Mouse (Mus musculus) ES-Bruce4 (cell line): ENCODE data around the gene Ush2a. TPM values are rescaled to one million over a fixed set of nuclear protein-coding genes. Genes with fewer than 3 reads are reported as not detected.

Experiments
- H3K27ac ChIP-seq: 2 replicates; pipeline ENCODE4 v1.5.1; 2012; ENCODE audit warnings: low read length, inconsistent platforms; ENCODE audit not compliant: insufficient read depth
- H3K27me3 ChIP-seq: 2 replicates; pipeline ENCODE4 v1.6.1; 2012; ENCODE audit warnings: mild to moderate bottlenecking, low read length, inconsistent platforms; ENCODE audit not compliant: control insufficient read depth, poor library complexity, insufficient read depth, severe bottlenecking
- H3K36me3 ChIP-seq: 2 replicates; pipeline ENCODE4 v1.6.1; 2012; ENCODE audit warnings: inconsistent platforms, mild to moderate bottlenecking, low read length, moderate library complexity; ENCODE audit not compliant: control insufficient read depth, poor library complexity, insufficient read depth, severe bottlenecking
- H3K4me1 ChIP-seq: one replicate; pipeline ENCODE4 v1.8.1; 2011; ENCODE audit warnings: low read length; ENCODE audit not compliant: control insufficient read depth, insufficient read depth
- H3K4me3 ChIP-seq: 2 replicates; pipeline ENCODE4 v1.5.1; 2011; ENCODE audit warnings: low read depth, mild to moderate bottlenecking, low read length
- H3K9ac ChIP-seq: 2 replicates; pipeline ENCODE4 v1.6.1; 2012; ENCODE audit warnings: low read depth, mild to moderate bottlenecking, inconsistent platforms; ENCODE audit not compliant: poor library complexity, severe bottlenecking
- H3K9me3 ChIP-seq: replicated peaks from 2 replicates; pipeline ENCODE4 v1.6.1; 2012; ENCODE audit warnings: mild to moderate bottlenecking, low read length, inconsistent platforms; ENCODE audit not compliant: control insufficient read depth, poor library complexity, insufficient read depth, severe bottlenecking
- CTCF ChIP-seq: IDR thresholded peaks from one replicate; pipeline ENCODE4 v1.8.1; 2011; ENCODE audit warnings: low read depth, low read length
- EP300 ChIP-seq: IDR thresholded peaks from 2 replicates; pipeline ENCODE4 v1.6.1; 2011; ENCODE audit warnings: low read depth, low read length; ENCODE audit not compliant: insufficient read depth
- POLR2A ChIP-seq: IDR thresholded peaks from one replicate; pipeline ENCODE4 v1.8.1; 2011; ENCODE audit warnings: low read length; ENCODE audit not compliant: insufficient read depth
- polyA plus RNA-seq: library from polyadenylated mRNA; stranded (reverse); fragments of >200 nt; gene quantifications from 2 replicates; pipeline ENCODE4 v1.2.4, GENCODE M21; 2011; ENCODE audit warnings: low read depth; ENCODE audit not compliant: missing spikeins, insufficient read depth, insufficient read length

Gene Ush2a
- polyA plus RNA-seq, 1 experiment: not detected

GRCm38 (mm10) chr1:188543364-188543763 lies 281.5 kb downstream of the Ush2a start:
- Histone ChIP-seq H3K27ac (no peak overlapping the region), H3K9ac (no peak overlapping the region), H3K27me3 (no peaks in the 10 kb centered on the region), H3K9me3 (no peaks in the 10 kb centered on the region), H3K4me1 (no peaks in the 10 kb centered on the region), H3K4me3 (no peak overlapping the region), H3K36me3 (no peaks in the 10 kb centered on the region)
- peak; percentile 4 for TF ChIP-seq CTCF
- no peak for TF ChIP-seq POLR2A

- Histone ChIP-seq H3K27me3 (no peaks in the 10 kb centered on the region), H3K9me3 (no peaks in the 10 kb centered on the region), H3K4me1 (no peaks in the 10 kb centered on the region), H3K4me3 (no peak overlapping the region), H3K36me3 (no peaks in the 10 kb centered on the region), H3K27ac (no peak overlapping the region), H3K9ac (no peak overlapping the region)
- no peak for TF ChIP-seq EP300
- TF ChIP-seq CTCF: no peak
- no peak for TF ChIP-seq POLR2A
These were observed 287.9 kb downstream of the Ush2a start for GRCm38 (mm10) chr1:188549686-188550085.

- Histone ChIP-seq H3K27ac (no peak overlapping the region), H3K36me3 (no peaks in the 10 kb centered on the region), H3K9ac (no peak overlapping the region), H3K9me3 (no peaks in the 10 kb centered on the region), H3K27me3 (no peaks in the 10 kb centered on the region), H3K4me3 (no peak overlapping the region), H3K4me1 (no peaks in the 10 kb centered on the region)
- TF ChIP-seq POLR2A (no peak), CTCF (no peak), EP300 (no peak)
These were observed 290.0 kb downstream of the Ush2a start for GRCm38 (mm10) chr1:188551802-188552201.

DNA sequence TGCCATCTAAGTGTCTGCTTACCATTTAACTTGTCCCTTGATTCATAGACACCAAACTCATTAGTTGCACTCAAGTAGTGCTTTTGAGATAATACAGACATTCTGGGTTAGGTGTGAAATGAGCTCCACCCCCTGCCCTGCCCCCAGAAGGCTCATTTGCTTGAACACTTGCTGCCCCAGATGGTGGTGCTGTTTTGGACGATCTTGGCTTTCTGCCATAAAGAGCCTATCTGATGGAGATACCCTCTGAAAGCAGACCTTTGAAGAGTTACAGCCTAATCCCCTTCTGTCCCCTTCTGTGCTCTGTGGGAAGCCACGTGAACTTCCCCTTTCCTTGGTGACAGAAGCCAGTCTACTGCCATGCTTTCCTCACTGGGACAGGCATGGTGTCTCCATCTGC lies 297.1 kb downstream of the Ush2a start:
- no peaks in the 10 kb centered on the region for H3K27me3 ChIP-seq
- H3K9ac ChIP-seq: no peak overlapping the region
- H3K4me3 ChIP-seq: no peak overlapping the region
- TF ChIP-seq POLR2A (no peak), CTCF (no peak), EP300 (no peak)
- H3K4me1 ChIP-seq: no peaks in the 10 kb centered on the region
- no peaks in the 10 kb centered on the region for H3K9me3 ChIP-seq
- H3K27ac ChIP-seq: no peak overlapping the region
- H3K36me3 ChIP-seq: no peaks in the 10 kb centered on the region

DNA sequence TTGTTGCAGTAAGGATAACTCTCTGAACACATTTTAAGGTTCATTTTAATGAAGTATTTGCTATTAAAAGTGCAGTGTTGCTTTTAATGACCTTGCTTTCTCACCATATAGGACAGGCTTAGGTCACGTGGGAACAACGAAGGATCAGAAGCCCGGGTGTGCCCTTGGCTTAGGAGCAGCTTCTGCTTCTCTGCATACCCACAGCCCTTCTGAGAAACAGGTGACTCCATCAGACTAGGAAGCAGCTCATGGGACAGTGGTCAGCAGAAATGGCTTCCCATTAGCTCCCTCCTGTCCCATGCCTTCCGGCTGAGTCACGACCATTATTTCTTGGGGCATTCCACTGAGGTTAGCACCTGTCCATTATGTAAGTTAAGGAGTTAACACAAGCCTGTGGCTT lies 304.4 kb downstream of the Ush2a start:
- no peaks in the 10 kb centered on the region for H3K27me3 ChIP-seq
- H3K9ac ChIP-seq: no peak overlapping the region
- no peaks in the 10 kb centered on the region for H3K4me1 ChIP-seq
- no peaks in the 10 kb centered on the region for H3K36me3 ChIP-seq
- H3K9me3 ChIP-seq: no peaks in the 10 kb centered on the region
- no peak overlapping the region for H3K4me3 ChIP-seq
- H3K27ac ChIP-seq: no peak overlapping the region
- TF ChIP-seq CTCF (no peak), EP300 (no peak), POLR2A (no peak)

DNA sequence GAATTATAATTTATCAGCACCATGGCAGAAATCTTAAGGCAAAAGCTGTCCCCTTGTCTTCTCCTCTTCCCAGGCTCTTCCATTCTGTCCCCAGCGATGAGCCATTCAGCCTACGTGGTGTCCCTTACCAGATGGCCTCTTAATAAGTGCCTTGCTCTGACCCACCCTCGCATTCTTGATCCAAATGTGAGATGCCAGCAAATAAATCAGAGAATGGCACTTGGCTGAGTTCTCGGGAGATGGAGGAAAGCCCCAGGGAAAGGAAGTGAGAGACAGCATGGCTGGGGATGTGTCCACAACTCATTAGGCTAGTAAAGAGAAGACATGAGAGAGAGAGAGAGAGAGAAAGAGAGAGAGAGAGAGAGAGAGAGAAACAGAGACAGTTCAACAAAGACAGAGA lies 305.7 kb downstream of the Ush2a start:
- Histone ChIP-seq H3K27ac (no peak overlapping the region), H3K27me3 (no peaks in the 10 kb centered on the region), H3K4me1 (no peaks in the 10 kb centered on the region), H3K9ac (no peak overlapping the region), H3K4me3 (no peak overlapping the region), H3K9me3 (no peaks in the 10 kb centered on the region), H3K36me3 (no peaks in the 10 kb centered on the region)
- no peak for TF ChIP-seq POLR2A
- TF ChIP-seq CTCF: no peak
- no peak for TF ChIP-seq EP300
